Comparison of ENCODE assay signal across 30 mouse cellular contexts in genomic region chr6:137976021-137976420, GRCm38 (mm10).
"Had no signal": no experiment of that assay in that cellular context is flagged by ENCODE, and none has a peak within 500 bp of the region (broad histone marks: within the 10 kb centered on the region; RNA-seq: fewer than 3 reads in every experiment).

No protein-coding gene starts in this region.

- H3K27ac ChIP-seq: heart, embryonic 10.5 days; heart, embryonic 13.5 days; heart, embryonic 15.5 days; hindbrain, embryonic 10.5 days; hindbrain, embryonic 12.5 days; hindbrain, embryonic 13.5 days; hindbrain, embryonic 14.5 days; hindbrain, embryonic 15.5 days; hindbrain, postnatal 0 days; intestine, embryonic 15.5 days; kidney, embryonic 15.5 days; kidney, postnatal 0 days; layer of hippocampus, adult 2 months; left cerebral cortex, adult 2 months had no signal

- H3K27me3 ChIP-seq: heart, embryonic 12.5 days; heart, embryonic 13.5 days; heart, embryonic 15.5 days; hindbrain, embryonic 12.5 days; hindbrain, embryonic 13.5 days; hindbrain, embryonic 15.5 days; intestine, embryonic 15.5 days; kidney, embryonic 15.5 days had no signal

- H3K36me3 ChIP-seq: heart, embryonic 10.5 days; heart, embryonic 12.5 days; heart, embryonic 13.5 days; heart, embryonic 15.5 days; hindbrain, embryonic 10.5 days; hindbrain, embryonic 12.5 days; hindbrain, embryonic 13.5 days; hindbrain, embryonic 15.5 days; intestine, embryonic 15.5 days; kidney, embryonic 15.5 days had no signal

- H3K9me3 ChIP-seq: heart, embryonic 10.5 days; heart, embryonic 15.5 days; hindbrain, embryonic 10.5 days; hindbrain, embryonic 12.5 days; hindbrain, embryonic 15.5 days; intestine, embryonic 15.5 days; kidney, embryonic 15.5 days had no signal

- H3K4me3 ChIP-seq: heart, embryonic 10.5 days; heart, embryonic 12.5 days; heart, embryonic 13.5 days; heart, embryonic 15.5 days; hindbrain, embryonic 10.5 days; hindbrain, embryonic 12.5 days; hindbrain, embryonic 13.5 days; hindbrain, embryonic 15.5 days; intestine, embryonic 15.5 days; kidney, embryonic 15.5 days; layer of hippocampus, adult 2 months; left cerebral cortex, adult 2 months had no signal

- H3K4me1 ChIP-seq: heart, embryonic 10.5 days; heart, embryonic 12.5 days; heart, embryonic 13.5 days; heart, embryonic 15.5 days; hindbrain, embryonic 10.5 days; hindbrain, embryonic 12.5 days; intestine, embryonic 15.5 days; kidney, embryonic 15.5 days had no signal

- DNase-seq: heart, postnatal 10 days; heart, postnatal 14 days; heart, postnatal 36 days; heart, postnatal 4 days; kidney, adult 11 months; kidney, adult 18-20 months; kidney, adult 2 months; kidney, adult 8-10 months; kidney, adult 9 months; kidney, postnatal 10 days; kidney, postnatal 14 days; kidney, postnatal 25 days; kidney, postnatal 36 days; kidney, postnatal 4 days; layer of hippocampus, adult 9-11 months had no signal
